7 mouse cellular contexts compared by ENCODE assay signal in genomic region chr14:55713007-55713728, GRCm38 (mm10). TPM values are rescaled to one million over a fixed set of nuclear protein-coding genes. Genes with fewer than 3 reads are reported as not detected.
DNase-seq lines count a peak whose midpoint lies in the region; ATAC-seq and TF ChIP-seq lines count a peak whose summit lies in the region.

No protein-coding gene starts in this region.

- peaks cover 15% of the 10 kb centered on the region for H3K36me3 ChIP-seq in ES-Bruce4 (ENCODE audit: control insufficient read depth, insufficient read depth, low read length, poor library complexity, severe bottlenecking)
- H3K36me3 ChIP-seq in heart, embryonic 15.5 days, result peaks cover 6% of the 10 kb centered on the region; the same call in 1 of the 2 replicates
- H3K36me3 ChIP-seq in limb, embryonic 13.5 days, result peaks cover 22% of the 10 kb centered on the region

- peak overlapping the region; percentile 32 for H3K4me3 ChIP-seq in ES-Bruce4 (ENCODE audit: low read depth, low read length)
- H3K4me3 ChIP-seq in heart, embryonic 15.5 days, result peak overlapping the region; percentile 28
- peak overlapping the region; percentile 31 for H3K4me3 ChIP-seq in limb, embryonic 13.5 days

- peak; percentile 82 for DNase-seq in MEL-GATA-1-ER (ENCODE audit: extremely low read depth, low read depth)
- DNase-seq in retina, embryonic 14.5 days (ENCODE audit: low spot score), result peak; percentile 28
- DNase-seq in cerebellum, postnatal 36 days, result no peak

- H3K9me3 ChIP-seq in ES-Bruce4 (replicated peaks; ENCODE audit: control insufficient read depth, insufficient read depth, low read length, poor library complexity, severe bottlenecking), result no peaks in the 10 kb centered on the region
- no peaks in the 10 kb centered on the region for H3K9me3 ChIP-seq in heart, embryonic 15.5 days (replicated peaks)
- H3K9me3 ChIP-seq in limb, embryonic 13.5 days, result no peaks in the 10 kb centered on the region

- no peak for TF ChIP-seq POLR2A in ES-Bruce4 (IDR thresholded peaks at IDR 0.05; ENCODE audit: insufficient read depth, low read length)

- no peak overlapping the region for H3K27ac ChIP-seq in ES-Bruce4 (ENCODE audit: insufficient read depth, low read length)
- H3K27ac ChIP-seq in heart, embryonic 15.5 days, result no peak overlapping the region
- H3K27ac ChIP-seq in limb, embryonic 13.5 days, result no peak overlapping the region

- no peaks in the 10 kb centered on the region for H3K27me3 ChIP-seq in ES-Bruce4 (ENCODE audit: control insufficient read depth, insufficient read depth, low read length, poor library complexity, severe bottlenecking)
- peaks cover 20% of the 10 kb centered on the region for H3K27me3 ChIP-seq in heart, embryonic 15.5 days
- H3K27me3 ChIP-seq in limb, embryonic 13.5 days, result peaks cover 30% of the 10 kb centered on the region

- 0 out of 2 replicates have a peak, but pooled peaks have one; percentile 36 for ATAC-seq in heart, embryonic 15.5 days (replicated peaks; ENCODE audit: insufficient number of reproducible peaks, insufficient read depth, low FRiP score, low read depth)
- no peak for ATAC-seq in limb, embryonic 13.5 days (ENCODE audit: low FRiP score, low read depth)
- ATAC-seq in cerebellum, adult (ENCODE audit: insufficient number of reproducible peaks, low FRiP score, low TSS enrichment), result no peak

- 13% methylated on average over 25 of the region's 25 CpGs for WGBS in heart, embryonic 15.5 days
- 12% methylated on average over 25 of the region's 25 CpGs for WGBS in limb, embryonic 13.5 days

- H3K4me2 ChIP-seq in heart, embryonic 15.5 days, result peak overlapping the region; percentile 56
- peak overlapping the region; percentile 58 for H3K4me2 ChIP-seq in limb, embryonic 13.5 days (replicated peaks)

- H3K9ac ChIP-seq in ES-Bruce4 (ENCODE audit: low read depth, poor library complexity, severe bottlenecking), result 0 out of 2 replicates have a peak overlapping the region, but pooled peaks have one; percentile 48
- no peak overlapping the region for H3K9ac ChIP-seq in heart, embryonic 15.5 days
- H3K9ac ChIP-seq in limb, embryonic 13.5 days, result peak overlapping the region; percentile 32

- TF ChIP-seq CTCF in ES-Bruce4 (IDR thresholded peaks at IDR 0.05; ENCODE audit: low read depth, low read length), result no peak

- peaks cover 18% of the 10 kb centered on the region for H3K4me1 ChIP-seq in ES-Bruce4 (ENCODE audit: control insufficient read depth, insufficient read depth, low read length)
- H3K4me1 ChIP-seq in heart, embryonic 15.5 days (replicated peaks), result peaks cover 11% of the 10 kb centered on the region
- peaks cover 12% of the 10 kb centered on the region for H3K4me1 ChIP-seq in limb, embryonic 13.5 days

- no peak for TF ChIP-seq EP300 in ES-Bruce4 (IDR thresholded peaks at IDR 0.05; ENCODE audit: insufficient read depth, low read depth, low read length)

RNA-seq across cellular contexts. Expression of gene Tgm1, which starts 0.6 kb away (rescaled TPM):
- polyA plus RNA-seq in ES-Bruce4 (2011; ENCODE audit: insufficient read depth, insufficient read length, low read depth, missing spikeins), result 24.3 and 26.9 TPM in 2 replicates
- 0.20 and 0.60 TPM in 2 replicates for polyA plus RNA-seq in heart, embryonic 15.5 days (2015; fragmentation: Nextera tagmentation; extraction: Ambion mirVana)
- polyA plus RNA-seq in limb, embryonic 13.5 days (2015; fragmentation: Nextera tagmentation; extraction: Ambion mirVana), result 5.0 and 5.7 TPM in 2 replicates

RNA-seq across cellular contexts. Expression of gene Rabggta, which starts 8.9 kb away (rescaled TPM):
- 39.6 and 42.5 TPM in 2 replicates for polyA plus RNA-seq in ES-Bruce4 (2011; ENCODE audit: insufficient read depth, insufficient read length, low read depth, missing spikeins)
- 20.7 and 23.8 TPM in 2 replicates for polyA plus RNA-seq in heart, embryonic 15.5 days (2015; fragmentation: Nextera tagmentation; extraction: Ambion mirVana)
- polyA plus RNA-seq in limb, embryonic 13.5 days (2015; fragmentation: Nextera tagmentation; extraction: Ambion mirVana), result 24.8 and 26.2 TPM in 2 replicates

RNA-seq across cellular contexts. Expression of gene Tinf2, which starts 31.5 kb away (rescaled TPM):
- 50.9 and 63.6 TPM in 2 replicates for polyA plus RNA-seq in ES-Bruce4 (2011; ENCODE audit: insufficient read depth, insufficient read length, low read depth, missing spikeins)
- polyA plus RNA-seq in heart, embryonic 15.5 days (2015; fragmentation: Nextera tagmentation; extraction: Ambion mirVana), result 26.1 and 29.2 TPM in 2 replicates
- 43.4 and 44.0 TPM in 2 replicates for polyA plus RNA-seq in limb, embryonic 13.5 days (2015; fragmentation: Nextera tagmentation; extraction: Ambion mirVana)

RNA-seq across cellular contexts. Expression of gene Dhrs1, which starts 32.3 kb away (rescaled TPM):
- polyA plus RNA-seq in ES-Bruce4 (2011; ENCODE audit: insufficient read depth, insufficient read length, low read depth, missing spikeins), result 34.7 and 38.9 TPM in 2 replicates
- 64.0 and 65.7 TPM in 2 replicates for polyA plus RNA-seq in heart, embryonic 15.5 days (2015; fragmentation: Nextera tagmentation; extraction: Ambion mirVana)
- polyA plus RNA-seq in limb, embryonic 13.5 days (2015; fragmentation: Nextera tagmentation; extraction: Ambion mirVana), result 78.1 and 89.9 TPM in 2 replicates

RNA-seq across cellular contexts. Expression of gene Nop9, which starts 32.3 kb away (rescaled TPM):
- 56.2 and 59.8 TPM in 2 replicates for polyA plus RNA-seq in ES-Bruce4 (2011; ENCODE audit: insufficient read depth, insufficient read length, low read depth, missing spikeins)
- 17.9 and 24.4 TPM in 2 replicates for polyA plus RNA-seq in heart, embryonic 15.5 days (2015; fragmentation: Nextera tagmentation; extraction: Ambion mirVana)
- 41.8 and 42.8 TPM in 2 replicates for polyA plus RNA-seq in limb, embryonic 13.5 days (2015; fragmentation: Nextera tagmentation; extraction: Ambion mirVana)

Comparison
In these comparisons a context has a peak if more than half of its experiments do, and no peak if none do; other contexts are left out.
1. DNase-seq: peak in MEL-GATA-1-ER (single experiment) and retina, embryonic 14.5 days (single experiment); none in cerebellum, postnatal 36 days (0 of 2).
2. Peak in every context shown above with its lines, with median percentiles within 50 percentile points of each other: H3K4me3 ChIP-seq.